Comparison of ENCODE assay signal across 7 mouse cellular contexts in the genomic region with DNA sequence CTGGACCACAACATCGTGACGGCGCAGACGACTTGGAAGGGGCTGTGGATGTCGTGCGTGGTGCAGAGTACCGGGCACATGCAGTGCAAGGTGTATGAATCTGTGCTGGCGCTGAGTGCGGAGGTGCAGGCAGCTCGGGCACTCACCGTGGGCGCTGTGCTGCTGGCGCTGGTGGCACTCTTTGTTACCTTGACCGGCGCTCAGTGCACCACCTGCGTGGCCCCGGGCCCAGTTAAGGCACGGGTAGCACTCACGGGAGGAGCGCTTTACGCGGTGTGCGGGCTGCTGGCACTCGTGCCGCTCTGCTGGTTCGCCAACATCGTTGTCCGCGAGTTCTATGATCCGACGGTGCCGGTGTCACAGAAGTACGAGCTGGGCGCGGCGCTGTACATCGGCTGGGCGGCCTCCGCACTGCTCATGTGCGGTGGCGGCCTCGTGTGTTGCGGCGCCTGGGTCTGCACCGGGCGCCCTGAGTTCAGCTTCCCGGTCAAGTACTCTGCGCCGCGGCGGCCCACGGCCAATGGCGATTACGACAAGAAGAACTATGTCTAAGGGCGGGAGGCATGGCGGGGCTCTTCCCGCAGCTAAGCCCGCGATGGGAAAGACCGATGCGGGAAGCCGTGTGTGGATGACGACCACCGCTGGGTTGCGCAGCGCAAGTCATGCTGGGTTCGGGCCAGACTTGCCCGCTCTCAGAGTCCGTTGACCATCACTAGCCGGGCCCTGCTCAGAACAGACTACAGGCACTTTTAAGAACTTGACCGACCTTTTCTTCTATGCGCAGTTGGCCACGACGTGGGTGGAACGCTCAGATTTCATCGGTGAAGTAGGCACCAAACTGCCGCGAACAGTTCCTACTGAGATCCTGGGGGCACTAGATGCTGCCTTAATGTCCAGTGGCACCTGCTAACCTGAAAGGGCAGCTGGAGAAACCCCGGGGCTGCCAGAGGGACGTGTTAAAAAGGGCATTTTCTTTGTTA. TPM values are rescaled to one million over a fixed set of nuclear protein-coding genes. Genes with fewer than 3 reads are reported as not detected.
DNase-seq lines count a peak whose midpoint lies in the region; ATAC-seq and TF ChIP-seq lines count a peak whose summit lies in the region.

No protein-coding gene starts in this region.

- no peaks in the 10 kb centered on the region for H3K27me3 ChIP-seq in ES-Bruce4 (ENCODE audit: control insufficient read depth, insufficient read depth, low read length, poor library complexity, severe bottlenecking)
- peaks cover 32% of the 10 kb centered on the region for H3K27me3 ChIP-seq in forebrain, postnatal 0 days (ENCODE audit: insufficient read depth, low read length)
- peaks cover 38% of the 10 kb centered on the region for H3K27me3 ChIP-seq in midbrain, embryonic 15.5 days (replicated peaks)

- peak overlapping the region; percentile 79 for H3K4me3 ChIP-seq in ES-Bruce4 (ENCODE audit: low read depth, low read length)
- H3K4me3 ChIP-seq in forebrain, postnatal 0 days (ENCODE audit: low read depth, low read length): peak overlapping the region; percentile 41
- peak overlapping the region; percentile 40 for H3K4me3 ChIP-seq in midbrain, embryonic 15.5 days

- H3K4me1 ChIP-seq in ES-Bruce4 (ENCODE audit: control insufficient read depth, insufficient read depth, low read length): no peaks in the 10 kb centered on the region
- H3K4me1 ChIP-seq in forebrain, postnatal 0 days (ENCODE audit: insufficient read depth): 0 out of 2 replicates have a peak, but pooled peaks cover 3% of the 10 kb centered on the region
- H3K4me1 ChIP-seq in midbrain, embryonic 15.5 days: peaks cover 19% of the 10 kb centered on the region; the same call in 1 of the 2 replicates

- no peaks in the 10 kb centered on the region for H3K9me3 ChIP-seq in ES-Bruce4 (replicated peaks; ENCODE audit: control insufficient read depth, insufficient read depth, low read length, poor library complexity, severe bottlenecking)
- no peaks in the 10 kb centered on the region for H3K9me3 ChIP-seq in forebrain, postnatal 0 days (ENCODE audit: low read length)
- no peaks in the 10 kb centered on the region for H3K9me3 ChIP-seq in midbrain, embryonic 15.5 days

- no peak for TF ChIP-seq POLR2A in ES-Bruce4 (IDR thresholded peaks at IDR 0.05; ENCODE audit: insufficient read depth, low read length)

- no peak for TF ChIP-seq CTCF in ES-Bruce4 (IDR thresholded peaks at IDR 0.05; ENCODE audit: low read depth, low read length)
- TF ChIP-seq CTCF in forebrain, postnatal 0 days (IDR thresholded peaks at IDR 0.05; ENCODE audit: low read depth): no peak

- H3K9ac ChIP-seq in ES-Bruce4 (ENCODE audit: low read depth, poor library complexity, severe bottlenecking): peak overlapping the region; percentile 47
- peak overlapping the region; percentile 43 for H3K9ac ChIP-seq in forebrain, postnatal 0 days
- H3K9ac ChIP-seq in midbrain, embryonic 15.5 days: peak overlapping the region; percentile 33; the same call in 1 of the 2 replicates

- DNase-seq in Muller cell, postnatal 12 days (ENCODE audit: inconsistent ontology term): peak; percentile 40
- DNase-seq in forebrain, postnatal 0 days: peak; percentile 25
- peak; percentile 41 to 63 for DNase-seq in kidney, postnatal 4 days
- DNase-seq in right cerebral cortex, postnatal 25 days: no peak

- TF ChIP-seq EP300 in ES-Bruce4 (IDR thresholded peaks at IDR 0.05; ENCODE audit: insufficient read depth, low read depth, low read length): no peak

- H3K4me2 ChIP-seq in forebrain, postnatal 0 days (ENCODE audit: low read depth): peak overlapping the region; percentile 72
- H3K4me2 ChIP-seq in midbrain, embryonic 15.5 days: peak overlapping the region; percentile 61

- H3K27ac ChIP-seq in ES-Bruce4 (ENCODE audit: insufficient read depth, low read length): no peak overlapping the region
- H3K27ac ChIP-seq in forebrain, postnatal 0 days (ENCODE audit: low read depth, low read length): 0 out of 2 replicates have a peak overlapping the region, but pooled peaks have one; percentile 40
- no peak overlapping the region for H3K27ac ChIP-seq in midbrain, embryonic 15.5 days

- WGBS in forebrain, postnatal 0 days: 2% methylated on average over 80 of the region's 80 CpGs
- WGBS in midbrain, embryonic 15.5 days: 2% methylated on average over 80 of the region's 80 CpGs

- H3K36me3 ChIP-seq in ES-Bruce4 (ENCODE audit: control insufficient read depth, insufficient read depth, low read length, poor library complexity, severe bottlenecking): no peaks in the 10 kb centered on the region
- H3K36me3 ChIP-seq in forebrain, postnatal 0 days (ENCODE audit: insufficient read depth): no peaks in the 10 kb centered on the region
- no peaks in the 10 kb centered on the region for H3K36me3 ChIP-seq in midbrain, embryonic 15.5 days (replicated peaks)

- peak; percentile 72 for ATAC-seq in forebrain, postnatal 0 days
- peak; percentile 79 for ATAC-seq in midbrain, embryonic 15.5 days (replicated peaks)
- ATAC-seq in cerebellum, adult (ENCODE audit: insufficient number of reproducible peaks, low FRiP score, low TSS enrichment): no peak

RNA-seq across cellular contexts. Expression of a gene that starts 0.7 kb away (rescaled TPM):
- 0.42 and 0.94 TPM in 2 replicates for polyA plus RNA-seq in ES-Bruce4 (2011; ENCODE audit: insufficient read depth, insufficient read length, low read depth, missing spikeins)
- total RNA-seq in forebrain, postnatal 0 days (2014; rRNA removed): 153 and 182 TPM in 2 replicates
- polyA plus RNA-seq in forebrain, postnatal 0 days (2015; fragmentation: Nextera tagmentation; extraction: Ambion mirVana): 126 and 137 TPM in 2 replicates
- polyA plus RNA-seq in midbrain, embryonic 15.5 days (2015; fragmentation: Nextera tagmentation; extraction: Ambion mirVana): 107 and 132 TPM in 2 replicates

RNA-seq across cellular contexts. Expression of a gene that starts 34.2 kb away (rescaled TPM):
- polyA plus RNA-seq in ES-Bruce4 (2011; ENCODE audit: insufficient read depth, insufficient read length, low read depth, missing spikeins): 67.2 and 67.3 TPM in 2 replicates
- 70.3 and 73.9 TPM in 2 replicates for total RNA-seq in forebrain, postnatal 0 days (2014; rRNA removed)
- 124 and 134 TPM in 2 replicates for polyA plus RNA-seq in forebrain, postnatal 0 days (2015; fragmentation: Nextera tagmentation; extraction: Ambion mirVana)
- polyA plus RNA-seq in midbrain, embryonic 15.5 days (2015; fragmentation: Nextera tagmentation; extraction: Ambion mirVana): 107 and 122 TPM in 2 replicates

RNA-seq across cellular contexts. Expression of a gene that starts 34.4 kb away (rescaled TPM):
- 48.1 and 48.5 TPM in 2 replicates for polyA plus RNA-seq in ES-Bruce4 (2011; ENCODE audit: insufficient read depth, insufficient read length, low read depth, missing spikeins)
- 7.0 and 11.7 TPM in 2 replicates for total RNA-seq in forebrain, postnatal 0 days (2014; rRNA removed)
- 5.5 and 6.4 TPM in 2 replicates for polyA plus RNA-seq in forebrain, postnatal 0 days (2015; fragmentation: Nextera tagmentation; extraction: Ambion mirVana)
- polyA plus RNA-seq in midbrain, embryonic 15.5 days (2015; fragmentation: Nextera tagmentation; extraction: Ambion mirVana): 6.9 and 8.5 TPM in 2 replicates

RNA-seq across cellular contexts. Expression of a gene that starts 59.0 kb away (rescaled TPM):
- polyA plus RNA-seq in ES-Bruce4 (2011; ENCODE audit: insufficient read depth, insufficient read length, low read depth, missing spikeins): 23.9 and 24.7 TPM in 2 replicates
- 21.2 and 25.6 TPM in 2 replicates for total RNA-seq in forebrain, postnatal 0 days (2014; rRNA removed)
- 16.9 and 44.1 TPM in 2 replicates for polyA plus RNA-seq in forebrain, postnatal 0 days (2015; fragmentation: Nextera tagmentation; extraction: Ambion mirVana)
- 48.2 and 50.5 TPM in 2 replicates for polyA plus RNA-seq in midbrain, embryonic 15.5 days (2015; fragmentation: Nextera tagmentation; extraction: Ambion mirVana)

RNA-seq across cellular contexts. Expression of a gene that starts 59.0 kb away (rescaled TPM):
- 4.3 and 4.7 TPM in 2 replicates for polyA plus RNA-seq in ES-Bruce4 (2011; ENCODE audit: insufficient read depth, insufficient read length, low read depth, missing spikeins)
- total RNA-seq in forebrain, postnatal 0 days (2014; rRNA removed): not detected in 2 replicates
- polyA plus RNA-seq in forebrain, postnatal 0 days (2015; fragmentation: Nextera tagmentation; extraction: Ambion mirVana): not detected in 2 replicates
- 0.17 and 0.28 TPM in 2 replicates for polyA plus RNA-seq in midbrain, embryonic 15.5 days (2015; fragmentation: Nextera tagmentation; extraction: Ambion mirVana)

Comparison
In these comparisons a context has a peak if more than half of its experiments do, and no peak if none do; other contexts are left out.
1. RNA of a gene that starts 0.7 kb away (polyA plus RNA-seq): 126 to 137 TPM in forebrain, postnatal 0 days and 107 to 132 TPM in midbrain, embryonic 15.5 days; 0.42 to 0.94 TPM in ES-Bruce4; every median in the first group is over 10 times any median in the second.
2. Peak in every context shown above with its lines, with median percentiles within 50 percentile points of each other: H3K4me3 ChIP-seq and H3K9ac ChIP-seq.